Mouse (Mus musculus) heart, embryonic 12.5 days (tissue): ENCODE data around the gene 4930435E12Rik. TPM values are rescaled to one million over a fixed set of nuclear protein-coding genes. Genes with fewer than 3 reads are reported as not detected.
"Not testable (repeated sequence)": the region's sequence is repeated elsewhere in the genome, so short reads cannot be mapped to it uniquely, and the experiment has no call there.

Source experiments
- ATAC-seq: fragments of 200-750 bp; cut with Nextera tagmentation; 2 replicates; pipeline ENCODE4 v1.8.0; 2017; ENCODE audit warnings: moderate TSS enrichment, moderate library complexity; ENCODE audit not compliant: insufficient number of reproducible peaks, low FRiP score
- H3K27ac ChIP-seq: fragments of 300-500 bp; sonication (generic); 2 replicates; pipeline ENCODE4 v1.5.1; 2016; ENCODE audit warnings: mild to moderate bottlenecking, moderate library complexity; ENCODE audit not compliant: poor library complexity, severe bottlenecking
- H3K27me3 ChIP-seq: fragments of 300-500 bp; sonication (generic); replicated peaks from 2 replicates; pipeline ENCODE4 v1.6.1; 2016; ENCODE audit warnings: mild to moderate bottlenecking, moderate library complexity
- H3K36me3 ChIP-seq: fragments of 300-500 bp; sonication (generic); 2 replicates; pipeline ENCODE4 v1.6.1; 2016; ENCODE audit warnings: mild to moderate bottlenecking, moderate library complexity
- H3K4me1 ChIP-seq: fragments of 300-500 bp; sonication (generic); replicated peaks from 2 replicates; pipeline ENCODE4 v1.6.1; 2016; ENCODE audit warnings: mild to moderate bottlenecking
- H3K4me2 ChIP-seq: fragments of 300-500 bp; sonication (generic); 2 replicates; pipeline ENCODE4 v1.6.1; 2016; ENCODE audit warnings: mild to moderate bottlenecking, moderate library complexity
- H3K4me3 ChIP-seq: fragments of 300-500 bp; sonication (generic); 2 replicates; pipeline ENCODE4 v1.5.1; 2016; ENCODE audit warnings: mild to moderate bottlenecking
- H3K9ac ChIP-seq: fragments of 300-500 bp; sonication (generic); 2 replicates; pipeline ENCODE4 v1.6.1; 2016; ENCODE audit warnings: mild to moderate bottlenecking, moderate library complexity
- H3K9me3 ChIP-seq: fragments of 300-500 bp; sonication (generic); replicated peaks from 2 replicates; pipeline ENCODE4 v1.6.1; 2016; ENCODE audit warnings: mild to moderate bottlenecking, moderate library complexity
- WGBS: fragments of 180-500 bp; shearing (Covaris S2); methylation state at CpG from one replicate; pipeline ENCODE4 v1.1.7; 2016; 5-methylcytosine and 5-hydroxymethylcytosine counted together
- polyA plus RNA-seq: library from polyadenylated mRNA; unstranded; fragments of >200 nt; fragmentation: Nextera tagmentation; extraction: Ambion mirVana; gene quantifications from 2 replicates; pipeline ENCODE4 v1.2.1, GENCODE M21; 2016

Gene 4930435E12Rik
- not detected in 2 replicates for polyA plus RNA-seq

DNA sequence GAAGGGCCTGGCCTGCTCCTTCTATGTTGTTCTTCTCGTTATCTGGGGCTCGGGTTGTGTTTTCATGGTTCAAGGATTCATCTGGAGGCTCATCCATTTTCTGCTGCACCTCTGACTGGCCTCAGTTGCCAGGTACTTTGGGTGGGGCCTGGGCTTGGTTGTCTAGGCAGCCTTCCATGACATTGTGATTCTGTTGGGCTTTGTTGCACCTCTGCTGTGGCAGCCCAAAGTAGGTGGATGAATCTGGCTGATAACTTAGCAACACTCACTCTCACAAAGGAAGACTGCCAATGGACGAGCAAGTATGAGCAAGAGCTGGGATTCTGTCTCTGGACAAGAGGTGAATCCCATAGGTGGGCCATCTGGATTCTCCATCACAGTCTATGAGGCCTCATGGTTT is at the start of gene 4930435E12Rik:
TSS of gene 4930435E12Rik (minus strand) at position 101 of the 400 bp plus-strand sequence.
- no peak within 1 kb of the TSS for H3K4me3 ChIP-seq
- no peaks in the 10 kb centered on the region for H3K27me3 ChIP-seq
- WGBS: 84% methylated on average over 3 of the region's 3 CpGs
- H3K9ac ChIP-seq: no peak within 1 kb of the TSS
- ATAC-seq: no peak
- no peaks in the 10 kb centered on the region for H3K9me3 ChIP-seq
- no peak within 1 kb of the TSS for H3K27ac ChIP-seq
- H3K4me1 ChIP-seq: no peaks in the 10 kb centered on the region
- no peaks in the 10 kb centered on the region for H3K36me3 ChIP-seq
- H3K4me2 ChIP-seq: no peak within 1 kb of the TSS

DNA sequence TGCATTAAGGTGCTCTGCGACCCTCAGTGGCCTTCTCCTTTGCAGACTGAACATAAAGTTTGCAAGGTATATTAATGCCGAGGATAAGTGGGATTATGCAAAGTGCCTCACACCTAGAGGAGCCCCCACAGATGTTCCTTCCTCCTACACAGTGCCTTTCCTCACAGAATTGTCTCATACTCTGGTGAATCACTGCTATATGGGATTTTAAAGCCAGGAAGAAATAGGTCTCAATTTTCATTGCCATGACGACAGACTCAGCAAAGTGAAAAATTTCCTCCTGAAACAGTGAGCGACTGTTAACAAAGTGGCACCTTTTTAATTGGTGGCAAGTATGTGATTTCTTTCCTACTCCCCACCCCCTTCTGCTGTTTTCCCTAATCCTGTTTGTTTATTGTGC is 45.9 kb upstream of the 4930435E12Rik start:
- no peak overlapping the region for H3K4me3 ChIP-seq
- ATAC-seq: no peak

DNA sequence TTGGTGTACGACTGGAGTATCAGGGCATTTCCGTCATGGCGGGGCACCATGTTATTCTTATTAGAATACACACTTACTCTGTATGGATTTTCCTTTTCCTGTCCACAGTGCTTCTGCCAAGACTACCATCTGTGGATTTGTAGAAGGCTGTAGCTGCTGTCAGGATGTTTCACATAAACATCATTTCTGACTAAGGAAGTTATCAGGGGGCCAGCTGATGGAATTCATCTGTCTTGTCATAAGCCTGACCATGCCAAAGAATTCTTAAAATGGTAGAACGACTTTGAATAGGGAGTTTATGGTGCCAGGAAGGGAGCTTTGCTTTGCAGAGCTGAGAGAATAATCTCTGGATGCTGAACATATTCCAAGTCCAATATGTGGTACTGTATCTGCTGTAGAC is 44.7 kb upstream of the 4930435E12Rik start:
- 75% methylated on average over 4 of the region's 4 CpGs for whole genome bisulfite sequencing
- H3K9ac ChIP-seq: no peak overlapping the region
- H3K36me3 ChIP-seq: no peaks in the 10 kb centered on the region
- H3K27me3 ChIP-seq: no peaks in the 10 kb centered on the region
- H3K4me2 ChIP-seq: no peak overlapping the region
- no peaks in the 10 kb centered on the region for H3K9me3 ChIP-seq
- H3K4me3 ChIP-seq: no peak overlapping the region
- no peak overlapping the region for H3K27ac ChIP-seq
- no peak for ATAC-seq
- no peaks in the 10 kb centered on the region for H3K4me1 ChIP-seq

More for the DNA sequence above, 45.9 kb upstream of the 4930435E12Rik start:
- H3K4me1 ChIP-seq: no peaks in the 10 kb centered on the region
- no peaks in the 10 kb centered on the region for H3K27me3 ChIP-seq
- no peaks in the 10 kb centered on the region for H3K36me3 ChIP-seq
- H3K9ac ChIP-seq: no peak overlapping the region
- no peaks in the 10 kb centered on the region for H3K9me3 ChIP-seq
- H3K27ac ChIP-seq: no peak overlapping the region
- 26% methylated on average over 4 of the region's 4 CpGs for WGBS
- no peak overlapping the region for H3K4me2 ChIP-seq

- H3K9ac ChIP-seq: no peak overlapping the region
- H3K27me3 ChIP-seq: no peaks in the 10 kb centered on the region
- no peak for ATAC-seq
- H3K4me2 ChIP-seq: no peak overlapping the region
- no peaks in the 10 kb centered on the region for H3K36me3 ChIP-seq
- no peak overlapping the region for H3K27ac ChIP-seq
- H3K4me3 ChIP-seq: no peak overlapping the region
- no peaks in the 10 kb centered on the region for H3K4me1 ChIP-seq
- 72% methylated on average over 5 of the region's 5 CpGs for WGBS
- peaks cover 4% of the 10 kb centered on the region; the same call in 1 of the 2 replicates for H3K9me3 ChIP-seq
Observed at GRCm38 (mm10) chr16:38864358-38864757, 35.8 kb upstream of the 4930435E12Rik start.

GRCm38 (mm10) chr16:38860548-38860947 is 32.0 kb upstream of the 4930435E12Rik start:
- Histone ChIP-seq H3K9ac (no peak overlapping the region), H3K27ac (no peak overlapping the region), H3K27me3 (no peaks in the 10 kb centered on the region), H3K4me3 (no peak overlapping the region), H3K4me1 (no peaks in the 10 kb centered on the region), H3K4me2 (no peak overlapping the region), H3K9me3 (no peaks in the 10 kb centered on the region), H3K36me3 (no peaks in the 10 kb centered on the region)
- ATAC-seq: no peak
- WGBS: 75% methylated on average over 6 of the region's 6 CpGs

GRCm38 (mm10) chr16:38858120-38858749 is 29.7 kb upstream of the 4930435E12Rik start:
- Histone ChIP-seq H3K4me3 (no peak overlapping the region), H3K27ac (no peak overlapping the region), H3K27me3 (no peaks in the 10 kb centered on the region), H3K9ac (no peak overlapping the region), H3K4me1 (no peaks in the 10 kb centered on the region), H3K4me2 (peak overlapping the region; percentile 39; the same call in 1 of the 2 replicates), H3K9me3 (no peaks in the 10 kb centered on the region), H3K36me3 (no peaks in the 10 kb centered on the region)
- no peak for ATAC-seq
- WGBS: 27% methylated on average over 8 of the region's 8 CpGs

- Histone ChIP-seq H3K4me3 (no peak overlapping the region), H3K9ac (no peak overlapping the region), H3K27ac (no peak overlapping the region), H3K36me3 (no peaks in the 10 kb centered on the region), H3K9me3 (no peaks in the 10 kb centered on the region; the same call in 1 of the 2 replicates), H3K4me1 (peaks cover 19% of the 10 kb centered on the region), H3K27me3 (no peaks in the 10 kb centered on the region), H3K4me2 (no peak overlapping the region)
- WGBS: 24% methylated on average over 8 of the region's 8 CpGs
- ATAC-seq: no peak
Observed at GRCm38 (mm10) chr16:38812521-38812920, 16.0 kb downstream of the 4930435E12Rik start.

- no peaks in the 10 kb centered on the region for H3K27me3 ChIP-seq
- WGBS: 45% methylated on average over 5 of the region's 5 CpGs
- no peak overlapping the region for H3K4me3 ChIP-seq
- no peak overlapping the region for H3K27ac ChIP-seq
- no peaks in the 10 kb centered on the region for H3K36me3 ChIP-seq
- no peak overlapping the region for H3K4me2 ChIP-seq
- no peaks in the 10 kb centered on the region; the same call in 1 of the 2 replicates for H3K9me3 ChIP-seq
- no peak overlapping the region for H3K9ac ChIP-seq
- ATAC-seq: no peak
- H3K4me1 ChIP-seq: peaks cover 5% of the 10 kb centered on the region
Observed at GRCm38 (mm10) chr16:38810196-38810595, 18.4 kb downstream of the 4930435E12Rik start.

GRCm38 (mm10) chr16:38807796-38808195 is 20.8 kb downstream of the 4930435E12Rik start:
- not testable (repeated sequence) for H3K27ac ChIP-seq, ATAC-seq, H3K36me3 ChIP-seq, H3K9ac ChIP-seq, H3K4me2 ChIP-seq, H3K27me3 ChIP-seq, H3K4me3 ChIP-seq, H3K9me3 ChIP-seq, H3K4me1 ChIP-seq
- 80% methylated on average over 5 of the region's 5 CpGs for WGBS

DNA sequence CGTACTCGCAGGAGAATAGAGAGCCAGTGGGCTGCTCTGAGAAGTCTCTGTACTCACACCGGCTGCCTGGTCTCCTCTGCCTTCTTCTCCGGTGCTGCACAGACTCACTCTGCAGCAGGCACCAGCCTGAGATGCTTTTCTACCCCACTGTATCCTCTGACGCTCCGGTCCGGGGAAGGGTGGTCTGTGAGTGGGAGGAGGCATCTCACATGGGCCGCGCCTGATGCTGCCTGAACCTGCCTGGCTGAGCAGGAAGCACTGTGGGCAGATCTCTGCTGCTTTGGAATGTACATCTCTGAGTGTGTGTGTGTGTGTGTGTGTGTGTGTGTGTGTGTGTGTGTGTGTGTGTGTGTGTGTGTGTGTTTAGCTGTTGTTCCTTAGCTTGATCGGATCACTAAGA is 28.5 kb downstream of the 4930435E12Rik start, which contains the start of gene Upk1b:
TSS of gene Upk1b (minus strand) at position 238 of the 400 bp plus-strand sequence.
- WGBS: 21% methylated on average over 10 of the region's 10 CpGs
- H3K4me2 ChIP-seq: peak within 1 kb of the TSS; percentile 36; the same call in 1 of the 2 replicates
- H3K4me3 ChIP-seq: 0 out of 2 replicates have a peak within 1 kb of the TSS, but pooled peaks have one; percentile 5
- peaks cover 11% of the 10 kb centered on the region for H3K4me1 ChIP-seq
- H3K27me3 ChIP-seq: 0 out of 2 replicates have a peak, but pooled peaks cover 4% of the 10 kb centered on the region
- 0 out of 2 replicates have a peak, but pooled peaks have one; percentile 22 for ATAC-seq
- no peak within 1 kb of the TSS for H3K27ac ChIP-seq
- H3K36me3 ChIP-seq: no peaks in the 10 kb centered on the region
- H3K9ac ChIP-seq: no peak within 1 kb of the TSS
- no peaks in the 10 kb centered on the region for H3K9me3 ChIP-seq

- Histone ChIP-seq H3K27me3 (0 out of 2 replicates have a peak, but pooled peaks cover 4% of the 10 kb centered on the region), H3K27ac (no peak overlapping the region), H3K36me3 (no peaks in the 10 kb centered on the region), H3K4me1 (peaks cover 11% of the 10 kb centered on the region), H3K9ac (no peak overlapping the region), H3K4me3 (no peak overlapping the region), H3K4me2 (no peak overlapping the region), H3K9me3 (no peaks in the 10 kb centered on the region)
- no peak for ATAC-seq
- 66% methylated on average over 3 of the region's 3 CpGs for WGBS
Observed at GRCm38 (mm10) chr16:38798957-38799450, 29.5 kb downstream of the 4930435E12Rik start.
